Mouse (Mus musculus): ENCODE measurements around the gene Tchhl1.

Gene Tchhl1

DNA sequence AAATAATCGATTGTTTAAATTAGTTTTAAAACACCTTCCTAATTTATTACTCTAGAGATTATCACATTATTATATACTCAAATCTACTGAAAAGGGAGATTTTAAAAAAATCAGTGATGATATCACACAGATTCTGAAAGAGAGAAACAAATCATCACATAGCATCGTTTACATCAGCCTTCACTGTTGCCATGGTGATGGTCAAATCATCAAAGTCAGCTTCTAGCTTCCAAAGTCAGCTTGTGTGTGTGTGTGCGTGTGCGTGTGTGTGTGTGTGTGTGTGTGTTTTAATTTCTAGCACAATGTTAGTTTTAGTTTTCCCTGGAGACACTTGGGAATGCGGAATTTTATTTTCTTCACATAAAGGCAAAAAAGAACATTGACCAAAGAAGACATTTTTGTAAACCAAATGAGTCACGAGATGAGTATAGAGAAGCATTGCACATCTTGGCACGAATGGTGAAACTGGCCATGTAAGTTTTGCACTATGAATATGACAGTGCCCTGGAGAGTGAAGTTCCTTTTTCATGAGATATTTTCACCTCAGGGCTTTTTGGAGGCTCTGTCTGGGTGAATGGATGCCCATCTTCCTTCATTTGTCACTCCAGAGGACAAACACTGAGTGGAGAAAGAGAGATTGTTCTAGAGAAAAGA is 36.1 kb downstream of the Tchhl1 start:
- DNase-seq (ENCODE audit: low read depth, low spot score) = no peak

DNA sequence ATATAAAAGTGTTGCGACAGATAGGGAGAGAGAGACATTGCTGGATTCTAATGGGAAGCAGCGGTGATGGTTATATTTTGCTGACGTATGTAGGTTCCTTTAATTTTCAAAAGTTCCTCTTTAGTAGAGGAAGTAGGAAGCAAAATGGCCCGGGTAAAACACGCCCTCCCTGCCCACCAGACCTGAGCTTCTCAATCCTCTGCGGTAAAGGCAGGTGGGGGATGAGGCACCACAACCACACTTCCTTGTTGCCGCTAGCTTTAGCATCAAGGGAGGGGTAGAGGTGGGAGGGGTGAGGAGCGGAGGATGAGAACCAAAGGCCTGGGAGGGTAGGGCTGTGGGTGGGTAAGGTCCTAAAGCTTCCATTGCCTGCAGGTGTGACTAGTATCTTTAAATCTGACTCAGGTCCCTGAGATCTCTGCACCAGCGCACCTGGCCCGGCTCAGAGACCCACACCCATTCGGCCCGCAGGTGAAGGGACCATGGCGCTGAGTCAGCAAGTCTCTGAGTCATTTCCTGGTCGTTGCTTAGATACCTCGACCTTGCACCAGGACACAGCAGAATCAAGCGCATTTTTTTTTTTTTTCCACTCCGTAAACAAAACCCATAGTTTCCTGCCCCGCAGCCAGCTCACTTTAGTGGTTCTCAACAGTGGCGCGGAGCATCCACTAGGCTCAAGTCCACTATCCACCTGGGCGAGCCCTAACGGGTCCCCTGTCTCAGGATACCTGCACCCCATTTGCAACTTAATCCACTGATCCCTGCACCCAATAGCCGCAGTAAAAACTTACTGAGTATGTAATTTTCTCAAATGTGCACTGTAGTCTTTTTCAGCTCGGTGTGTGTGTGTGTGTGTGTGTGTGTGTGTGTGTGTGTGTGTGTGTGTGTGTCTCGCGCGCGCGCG is 37.7 kb downstream of the Tchhl1 start:
- peak; percentile 73 for DNase-seq (ENCODE audit: low read depth, low spot score)

DNA sequence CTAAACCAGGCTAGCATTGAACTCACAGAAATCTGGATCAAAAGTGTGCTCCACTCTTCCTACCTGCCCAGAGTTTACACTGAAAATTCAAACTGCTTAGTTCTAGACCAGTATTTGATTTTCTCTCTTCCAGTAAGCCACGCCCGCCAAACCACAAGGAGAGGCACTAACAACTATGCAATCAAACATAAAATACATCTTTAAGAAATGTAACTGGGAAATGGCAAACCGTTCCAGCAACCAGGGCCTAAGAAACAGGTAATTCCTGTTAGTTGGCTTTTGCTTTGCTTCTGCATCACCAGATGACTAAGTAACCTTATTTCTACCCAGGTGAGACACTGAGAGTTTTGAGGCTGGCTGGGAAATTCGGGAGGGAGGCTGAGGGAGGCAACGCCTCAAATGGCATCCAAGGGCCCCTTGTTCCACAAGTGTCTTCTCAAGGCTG is 38.3 kb downstream of the Tchhl1 start:
- DNase-seq (ENCODE audit: low read depth, low spot score) = no peak

DNA sequence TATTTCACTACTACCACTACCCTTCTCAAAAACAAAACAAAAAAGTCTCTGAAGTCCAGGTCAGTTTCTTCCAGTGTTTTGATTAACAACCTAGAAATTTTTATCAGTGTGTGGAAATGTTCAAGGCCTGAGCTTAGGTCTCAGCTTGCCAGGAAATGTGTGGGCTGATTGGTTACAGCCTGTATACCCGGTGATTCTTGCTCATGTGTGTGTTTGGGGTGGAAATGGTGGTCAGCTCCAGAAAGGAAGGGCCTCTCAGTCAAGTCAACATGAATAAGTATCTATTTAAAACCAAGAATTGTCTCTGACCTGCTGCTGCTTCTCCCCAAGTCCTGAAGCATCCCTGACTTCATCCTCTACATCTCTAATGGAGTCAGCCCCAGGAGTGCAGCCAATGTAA is 40.7 kb downstream of the Tchhl1 start:
- no peak for DNase-seq (ENCODE audit: low read depth, low spot score)

DNA sequence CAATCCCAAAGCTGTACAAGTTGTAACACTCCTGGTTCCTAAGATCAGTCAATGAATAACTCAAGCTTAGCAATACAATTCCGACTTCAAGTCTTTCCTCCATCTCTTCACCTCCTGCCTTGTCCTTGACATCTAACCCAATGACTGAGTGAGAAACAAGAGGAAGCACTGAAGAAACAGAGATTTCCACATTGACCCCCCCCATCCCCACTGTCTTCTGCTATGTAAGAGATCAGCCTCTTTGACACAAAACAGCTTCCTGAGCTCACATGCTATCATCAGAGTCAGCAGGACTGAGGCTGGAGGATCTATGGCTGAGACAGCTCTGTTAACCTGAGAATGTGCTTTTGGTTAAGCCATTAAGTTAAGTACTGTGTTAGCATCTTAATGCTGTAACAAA is 42.5 kb downstream of the Tchhl1 start:
- no peak for DNase-seq (ENCODE audit: low read depth, low spot score)

DNA sequence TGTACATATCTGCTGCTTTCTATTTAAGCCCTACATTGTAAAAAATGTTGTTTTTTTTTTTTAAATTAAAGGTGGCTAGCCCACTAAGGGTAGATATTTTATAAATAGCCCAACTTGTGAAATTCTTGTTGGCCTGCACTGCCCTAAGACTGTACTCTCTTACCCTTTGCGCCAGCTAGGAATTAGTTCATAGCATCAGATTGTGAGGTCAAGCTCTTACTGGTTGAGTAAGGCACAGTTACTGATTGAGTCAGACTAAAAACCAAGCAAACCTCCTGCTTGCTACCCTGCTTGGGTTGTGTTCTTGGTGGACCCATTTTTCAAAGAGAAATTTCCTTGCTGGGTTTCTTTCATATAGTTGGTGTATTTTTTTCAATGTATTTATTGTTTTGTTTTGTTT is 43.2 kb downstream of the Tchhl1 start:
- no peak for DNase-seq (ENCODE audit: low read depth, low spot score)

DNA sequence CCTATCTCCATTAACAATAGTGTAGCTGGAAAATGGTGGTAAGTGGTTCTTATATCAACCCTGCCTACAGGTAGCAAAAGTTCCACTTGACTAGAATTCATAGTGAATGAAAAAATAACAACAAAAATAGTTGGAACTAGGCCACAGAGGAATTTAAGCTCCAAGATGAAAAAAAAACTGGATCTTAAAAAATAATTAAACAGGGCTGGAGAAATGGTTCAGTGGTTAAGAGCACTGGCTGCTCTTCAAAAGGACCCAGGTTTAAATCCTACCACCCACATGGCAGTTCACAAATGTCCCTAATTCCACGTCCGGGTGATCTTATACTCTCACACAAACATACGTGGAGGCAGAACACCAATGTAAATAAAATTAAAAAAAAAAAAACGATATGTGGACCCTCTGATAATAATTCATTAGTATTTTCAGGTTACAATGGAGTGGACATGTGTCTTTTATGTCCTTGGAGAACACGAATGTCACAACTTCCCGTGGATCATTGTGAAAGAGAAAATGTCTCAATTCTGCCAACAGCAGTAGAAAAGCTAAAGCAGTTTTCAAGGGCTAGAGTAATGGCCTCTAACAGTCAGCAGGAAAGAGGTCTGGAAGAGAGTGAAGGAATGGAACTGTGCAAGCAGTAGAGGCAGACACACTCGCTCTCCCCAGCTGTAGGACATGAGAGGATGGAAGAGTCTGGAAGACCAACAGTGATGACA is 44.0 kb downstream of the Tchhl1 start:
- DNase-seq (ENCODE audit: low read depth, low spot score) = no peak

DNA sequence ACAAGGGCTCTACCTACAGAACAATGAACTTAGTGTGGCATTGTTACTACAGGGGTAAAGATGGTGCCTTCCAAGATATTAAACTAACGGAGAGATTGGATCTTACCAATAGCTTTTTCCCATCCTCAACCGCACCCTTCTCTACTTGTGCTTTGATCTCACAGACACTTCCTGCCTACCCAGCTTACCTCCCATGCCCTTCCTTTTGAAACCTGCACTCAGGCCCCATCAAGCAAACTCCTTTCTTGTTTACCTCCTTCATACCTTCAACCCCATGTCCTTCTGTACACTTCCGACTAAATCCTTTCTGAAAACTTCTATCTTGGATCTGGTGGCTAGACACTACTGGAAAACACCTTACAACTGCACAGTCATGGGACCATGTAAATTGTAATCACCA is 46.1 kb downstream of the Tchhl1 start:
- no peak for DNase-seq (ENCODE audit: low read depth, low spot score)

DNA sequence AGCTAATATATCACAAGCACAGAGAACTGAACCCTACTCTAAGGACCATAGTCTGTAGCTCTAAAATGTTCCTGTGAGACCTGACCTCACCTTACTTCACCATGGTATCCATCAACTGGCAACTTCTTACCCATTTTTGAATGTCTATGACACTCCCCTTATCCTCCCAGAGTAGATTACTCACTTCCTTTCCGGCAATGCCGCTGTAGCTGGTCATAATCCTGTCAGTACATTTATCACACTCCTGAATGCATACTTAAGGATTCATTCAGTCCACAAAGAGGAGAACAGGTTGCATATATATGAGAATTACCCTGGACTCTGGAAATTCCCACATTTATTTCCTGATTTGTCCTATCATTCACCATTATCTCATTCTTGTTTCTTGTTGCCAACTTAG is 48.8 kb downstream of the Tchhl1 start:
- no peak for DNase-seq (ENCODE audit: low read depth, low spot score)

DNA sequence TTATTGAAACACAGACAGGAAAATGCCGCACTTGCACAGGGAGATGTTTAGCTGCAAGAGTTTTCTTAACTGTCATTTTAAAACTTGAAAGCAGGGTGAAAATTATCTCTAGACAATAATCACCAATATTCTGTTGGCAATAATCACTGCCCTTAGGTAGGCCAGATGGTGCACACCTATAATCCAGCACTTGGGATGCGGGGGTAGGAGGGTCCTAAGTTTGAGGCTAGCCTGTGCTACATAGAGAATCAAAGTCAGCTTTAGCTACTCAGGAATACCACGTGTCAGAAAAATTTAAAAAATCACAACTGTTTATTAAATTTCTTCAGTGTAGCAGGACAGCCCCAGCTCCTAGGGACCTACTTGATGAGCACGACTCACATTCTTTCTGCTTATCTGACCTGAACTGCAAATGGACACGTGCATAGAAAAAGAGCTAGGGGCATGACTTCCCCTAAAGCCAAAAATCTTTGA is 51.3 kb downstream of the Tchhl1 start:
- no peak for DNase-seq (ENCODE audit: low read depth, low spot score)

DNA sequence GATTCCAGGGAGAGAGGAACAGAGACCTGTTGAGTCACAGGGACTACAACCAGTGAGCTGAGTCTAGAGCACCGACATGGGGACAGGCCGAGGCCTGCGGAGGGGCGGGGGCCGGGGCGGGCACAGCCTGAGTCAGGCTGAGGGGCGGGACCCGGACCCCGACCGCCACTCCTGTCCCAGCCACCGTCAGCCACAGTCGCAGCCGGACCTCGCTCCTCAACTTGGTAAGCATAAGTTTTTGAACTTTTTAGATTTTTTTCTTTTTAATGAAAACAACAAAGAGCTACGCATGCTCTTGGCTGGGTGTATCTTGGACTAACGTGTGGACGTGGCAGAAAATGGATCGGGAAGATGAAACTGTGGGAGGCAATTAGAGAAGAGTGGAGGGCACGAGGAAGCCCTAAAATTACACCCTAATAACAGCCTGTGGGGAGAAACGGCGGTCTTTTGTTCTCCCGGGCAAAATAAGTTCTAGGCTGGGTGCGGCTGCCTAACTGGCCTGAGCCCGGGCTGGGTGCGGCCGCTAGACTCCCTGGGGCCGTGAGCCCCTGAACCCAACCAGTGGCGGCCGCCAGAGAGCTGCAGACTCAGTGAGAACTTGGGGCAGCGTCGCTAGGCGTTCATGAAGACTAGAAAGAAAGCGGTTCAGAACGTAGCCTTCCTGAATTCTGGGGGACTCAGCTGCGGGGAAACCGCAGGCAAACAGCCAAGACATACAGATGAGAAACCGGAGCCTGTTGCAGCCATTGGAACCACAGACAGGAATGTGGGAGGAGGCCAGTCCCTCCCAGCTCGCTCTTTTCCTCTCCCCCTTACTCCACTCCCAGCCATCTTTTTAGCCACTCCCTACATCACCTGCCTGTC is 52.0 kb downstream of the Tchhl1 start, which contains the start of gene S100a11:
TSS of gene S100a11 (plus strand) at position 159 of the 864 bp plus-strand sequence.
- DNase-seq (ENCODE audit: low read depth, low spot score) = peak; percentile 62

Measured in ES-CJ7 (cell line).